In genomic region chr17:49869246-49869645, GRCm38 (mm10) we compare ENCODE assay signal across 27 mouse cellular contexts.
DNase-seq lines count a peak whose midpoint lies in the region; ATAC-seq and TF ChIP-seq lines count a peak whose summit lies in the region.
"Had no signal": no experiment of that assay in that cellular context is flagged by ENCODE, and none has a peak within 500 bp of the region (broad histone marks: within the 10 kb centered on the region; RNA-seq: fewer than 3 reads in every experiment).

No protein-coding gene starts in this region.

- H3K4me2 ChIP-seq in kidney, postnatal 0 days (ENCODE audit: low read length), result no peak overlapping the region
- H3K4me2 ChIP-seq: embryonic facial prominence, embryonic 13.5 days; embryonic facial prominence, embryonic 15.5 days; forebrain, embryonic 12.5 days had no signal

- no peak overlapping the region for H3K27ac ChIP-seq in kidney, postnatal 0 days
- peak overlapping the region; percentile 50; the same call in 1 of the 2 replicates for H3K27ac ChIP-seq in limb, embryonic 10.5 days
- H3K27ac ChIP-seq: embryonic facial prominence, embryonic 13.5 days; embryonic facial prominence, embryonic 15.5 days; forebrain, embryonic 10.5 days; forebrain, embryonic 12.5 days had no signal

- TF ChIP-seq CTCF in kidney, postnatal 0 days (IDR thresholded peaks at IDR 0.05; ENCODE audit: low read depth), result peak; percentile 13; the same call in 1 of the 2 replicates
- TF ChIP-seq CTCF in Patski (IDR thresholded peaks at IDR 0.05), result peak; percentile 65

- no peak overlapping the region for H3K9ac ChIP-seq in kidney, postnatal 0 days (ENCODE audit: low read depth, low read length)
- H3K9ac ChIP-seq: embryonic facial prominence, embryonic 13.5 days; embryonic facial prominence, embryonic 15.5 days; forebrain, embryonic 12.5 days had no signal

- no peak for DNase-seq in kidney, postnatal 0 days (ENCODE audit: low spot score)
- DNase-seq in kidney, postnatal 25 days, result no peak
- DNase-seq in MN1 (ENCODE audit: low spot score) (peak; percentile 65), Patski (ENCODE audit: low read depth, low spot score) (no peak)
- no peak for DNase-seq in limb, embryonic 10.5 days (ENCODE audit: low spot score)
- DNase-seq in testis, postnatal 14 days (ENCODE audit: low spot score), result no peak
- DNase-seq in frontal cortex, postnatal 10 days (ENCODE audit: low spot score in 2 of 2), result no peak
- no peak for DNase-seq in urinary bladder, postnatal 14 days (ENCODE audit: low spot score)
- DNase-seq: adrenal gland, adult 8-10 months; adrenal gland, postnatal 14 days; adrenal gland, postnatal 36 days; B cell, adult 2 months; cerebellum, adult 11-12 months; cerebellum, adult 2 months; cerebellum, adult 9-10 months; cerebellum, postnatal 10 days; cerebellum, postnatal 25 days; embryo, embryonic 11 days had no signal

- H3K9me3 ChIP-seq in kidney, postnatal 0 days (replicated peaks; ENCODE audit: low read length), result no peaks in the 10 kb centered on the region
- no peaks in the 10 kb centered on the region for H3K9me3 ChIP-seq in limb, embryonic 10.5 days (replicated peaks)
- H3K9me3 ChIP-seq: embryonic facial prominence, embryonic 13.5 days; embryonic facial prominence, embryonic 15.5 days; forebrain, embryonic 10.5 days; forebrain, embryonic 12.5 days had no signal

- no peaks in the 10 kb centered on the region for H3K36me3 ChIP-seq in kidney, postnatal 0 days (ENCODE audit: insufficient read depth, low read length)
- H3K36me3 ChIP-seq in limb, embryonic 10.5 days, result no peaks in the 10 kb centered on the region
- H3K36me3 ChIP-seq: embryonic facial prominence, embryonic 13.5 days; embryonic facial prominence, embryonic 15.5 days; forebrain, embryonic 10.5 days; forebrain, embryonic 12.5 days; G1E had no signal

- CTCF ChIA-PET in Patski (lab: Charles Lee), result interaction anchor here (1.0 to 1.2 kb wide), 2 partner anchors 14 to 17 kb away, joined by 3 read pairs; no protein-coding TSS in a partner anchor

- no peak for ATAC-seq in kidney, postnatal 0 days (replicated peaks; ENCODE audit: low FRiP score, low read depth)
- ATAC-seq in Patski, result peak; percentile 33
- ATAC-seq: CD4-positive, CD25-positive, alpha-beta regulatory T cell, adult 4 months; forebrain, embryonic 14.5 days; forebrain, embryonic 16.5 days had no signal

- peaks cover 3% of the 10 kb centered on the region; the same call in 1 of the 2 replicates for H3K27me3 ChIP-seq in kidney, postnatal 0 days (ENCODE audit: insufficient read depth, low read length)
- H3K27me3 ChIP-seq in Patski, result no peaks in the 10 kb centered on the region
- H3K27me3 ChIP-seq in limb, embryonic 10.5 days (ENCODE audit: low read depth, poor library complexity, severe bottlenecking), result no peaks in the 10 kb centered on the region
- H3K27me3 ChIP-seq: embryonic facial prominence, embryonic 13.5 days; embryonic facial prominence, embryonic 15.5 days had no signal

- 64% methylated on average over 9 of the region's 9 CpGs for WGBS in kidney, postnatal 0 days
- 80% methylated on average over 9 of the region's 9 CpGs for WGBS in limb, embryonic 10.5 days

- POLR2A ChIA-PET in Patski (lab: Charles Lee), result interaction anchor here (1.0 kb wide), 1 partner anchor 141 kb away, joined by 3 read pairs; no protein-coding TSS in a partner anchor

- no peaks in the 10 kb centered on the region for H3K4me1 ChIP-seq in kidney, postnatal 0 days (replicated peaks; ENCODE audit: insufficient read depth, low read length)
- peaks cover 63% of the 10 kb centered on the region for H3K4me1 ChIP-seq in limb, embryonic 10.5 days

- in situ Hi-C loops in Patski (cut with MboI; ENCODE audit: low pct_unique_long_range_greater_than_20kb), result no loop called here

- H3K4me3 ChIP-seq in kidney, postnatal 0 days (replicated peaks; ENCODE audit: low read depth, low read length), result no peak overlapping the region
- H3K4me3 ChIP-seq in limb, embryonic 10.5 days, result no peak overlapping the region
- H3K4me3 ChIP-seq: embryonic facial prominence, embryonic 13.5 days; embryonic facial prominence, embryonic 15.5 days; erythroblast, embryonic 14.5 days; forebrain, embryonic 10.5 days; forebrain, embryonic 12.5 days had no signal
